Mouse (Mus musculus) limb, embryonic 14.5 days (tissue): ENCODE results near the gene Avil. TPM values are rescaled to one million over a fixed set of nuclear protein-coding genes. Genes with fewer than 3 reads are reported as not detected.

Source experiments
- ATAC-seq: fragments of 200-750 bp; cut with Nextera tagmentation; 2 replicates; pipeline ENCODE4 v1.8.0; 2017; ENCODE audit warnings: low read depth, moderate number of reproducible peaks, moderate TSS enrichment; ENCODE audit not compliant: low FRiP score
- DNase-seq: peaks from one replicate; pipeline ENCODE4 v3.0.0-alpha.2; 2015; ENCODE audit warnings: low spot score
- H3K27ac ChIP-seq: fragments of 300-500 bp; sonication (generic); replicated peaks from 2 replicates; pipeline ENCODE4 v1.5.1; 2014; ENCODE audit warnings: low read depth, mild to moderate bottlenecking, low read length, moderate library complexity, mixed read lengths
- H3K27me3 ChIP-seq: fragments of 300-500 bp; sonication (generic); 2 replicates; pipeline ENCODE4 v1.6.1; 2014; ENCODE audit warnings: low read length, mixed read lengths; ENCODE audit not compliant: control insufficient read depth, insufficient read depth
- H3K36me3 ChIP-seq: fragments of 300-500 bp; sonication (generic); 2 replicates; pipeline ENCODE4 v1.6.1; 2014; ENCODE audit warnings: mild to moderate bottlenecking, low read length, moderate library complexity, mixed read lengths; ENCODE audit not compliant: control insufficient read depth, insufficient read depth
- H3K4me1 ChIP-seq: fragments of 300-500 bp; sonication (generic); 2 replicates; pipeline ENCODE4 v1.6.1; 2014; ENCODE audit warnings: antibody characterized with exemption, low read length, mixed read lengths; ENCODE audit not compliant: control insufficient read depth, insufficient read depth
- H3K4me2 ChIP-seq: fragments of 300-500 bp; sonication (generic); replicated peaks from 2 replicates; pipeline ENCODE4 v1.6.1; 2014; ENCODE audit warnings: low read depth, mild to moderate bottlenecking, low read length, moderate library complexity; ENCODE audit not compliant: severe bottlenecking
- H3K4me3 ChIP-seq: fragments of 300-500 bp; sonication (generic); replicated peaks from 2 replicates; pipeline ENCODE4 v1.5.1; 2014; ENCODE audit warnings: low read length
- H3K9ac ChIP-seq: fragments of 300-500 bp; sonication (generic); 2 replicates; pipeline ENCODE4 v1.6.1; 2014; ENCODE audit warnings: mild to moderate bottlenecking, low read depth, low read length, moderate library complexity; ENCODE audit not compliant: severe bottlenecking
- H3K9me3 ChIP-seq: fragments of 300-500 bp; sonication (generic); 2 replicates; pipeline ENCODE4 v1.6.1; 2016; ENCODE audit warnings: low read length; ENCODE audit not compliant: control insufficient read depth
- POLR2A ChIP-seq: fragments of 200-500 bp; IDR thresholded peaks from 2 replicates; pipeline ENCODE4 v1.8.0; 2012; ENCODE audit warnings: inconsistent platforms, mild to moderate bottlenecking, moderate library complexity, borderline replicate concordance; ENCODE audit not compliant: insufficient read depth, insufficient read length; ENCODE audit errors: extremely low read depth
- WGBS: fragments of 180-500 bp; shearing (Covaris S2); extraction: QIAGEN DNeasy Blood & Tissue Kit; methylation state at CpG from one replicate; pipeline ENCODE4 v1.1.7; 2014; 5-methylcytosine and 5-hydroxymethylcytosine counted together
- polyA plus RNA-seq, 2 experiments: library from polyadenylated mRNA; depleted of rRNA in 1 of 2; stranded (reverse) in 1 of 2; unstranded in 1 of 2; fragments of >200 nt; fragmentation: Nextera tagmentation in 1 of 2; extraction: Ambion mirVana in 1 of 2; gene quantifications; 2 replicates each; pipeline versions ENCODE4 v1.2.1 to v1.2.3; 2012 to 2014

The Avil gene
- polyA plus RNA-seq, 2 experiments, result 0.28 to 0.45 TPM

DNA sequence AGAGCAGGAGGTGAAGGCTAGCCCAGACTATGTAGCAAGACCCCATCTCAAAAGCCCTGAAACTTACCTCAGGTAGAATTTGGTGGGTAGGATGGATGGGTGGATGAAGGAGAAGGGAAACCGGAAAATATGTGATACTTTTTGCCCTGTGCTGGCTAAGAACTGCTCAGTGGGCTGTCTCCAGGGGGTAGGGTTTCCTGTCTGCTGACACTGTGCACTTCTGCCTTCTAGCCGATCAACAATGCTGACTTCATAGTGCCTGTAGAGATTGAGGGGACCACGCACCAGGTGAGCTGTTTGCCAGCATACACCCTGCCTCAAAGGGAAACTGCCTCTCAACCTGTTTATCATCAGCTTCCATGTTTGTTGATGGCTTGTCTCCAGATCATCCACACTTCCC is 6.9 kb upstream of the Avil start:
- Histone ChIP-seq H3K9me3 (no peaks in the 10 kb centered on the region), H3K36me3 (peaks cover 69% of the 10 kb centered on the region), H3K27ac (no peak overlapping the region), H3K9ac (no peak overlapping the region), H3K4me2 (no peak overlapping the region), H3K4me3 (no peak overlapping the region), H3K4me1 (peaks cover 11% of the 10 kb centered on the region), H3K27me3 (no peaks in the 10 kb centered on the region)
- no peak for TF ChIP-seq POLR2A
- WGBS, result 77% methylated on average over 3 of the region's 3 CpGs
- no peak for DNase-seq
- no peak for ATAC-seq

DNA sequence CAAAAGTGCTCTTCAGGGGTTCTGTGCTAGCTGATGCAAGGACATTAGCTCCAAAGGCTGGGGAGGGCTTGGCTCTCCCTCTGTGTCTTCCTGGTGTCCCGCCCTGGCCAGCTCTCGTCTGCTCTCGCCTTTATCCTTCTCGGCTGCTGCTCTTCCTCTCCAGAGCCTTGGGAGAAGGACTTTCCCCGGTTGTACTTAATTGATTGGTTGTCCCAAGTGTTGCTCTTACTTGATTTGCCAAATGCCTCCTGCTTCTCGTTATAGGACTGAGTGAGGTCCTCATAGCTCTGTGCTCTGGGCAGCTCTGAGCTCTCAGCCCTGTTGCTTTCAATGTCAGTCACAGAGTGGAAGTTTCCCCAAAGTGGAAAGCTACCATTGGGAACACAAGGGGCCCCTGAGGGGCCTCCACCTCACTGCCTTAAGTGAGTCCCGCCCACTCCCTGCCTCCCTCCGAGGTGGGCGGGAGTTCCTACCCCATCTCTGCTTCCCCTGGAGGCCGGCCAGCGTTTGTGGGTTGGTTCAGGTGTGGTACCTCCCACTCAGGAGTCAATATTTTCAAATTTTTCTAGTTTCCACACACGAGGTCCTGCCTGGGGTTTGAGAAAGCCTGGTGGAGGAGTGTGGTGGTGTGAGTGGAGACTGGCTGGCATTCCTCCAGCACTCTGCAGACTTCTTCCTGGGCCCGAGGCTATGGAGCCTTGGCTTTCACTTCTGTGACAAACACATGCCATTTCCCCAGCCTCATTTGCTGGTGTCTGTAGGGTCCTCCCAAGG is 3.0 kb upstream of the Avil start:
- no peak overlapping the region for H3K27ac ChIP-seq
- H3K4me1 ChIP-seq, result no peaks in the 10 kb centered on the region
- DNase-seq (no peak), ATAC-seq (no peak)
- no peak overlapping the region for H3K4me3 ChIP-seq
- no peak for TF ChIP-seq POLR2A
- WGBS, result 57% methylated on average over 12 of the region's 13 CpGs
- H3K27me3 ChIP-seq, result no peaks in the 10 kb centered on the region
- no peaks in the 10 kb centered on the region for H3K9me3 ChIP-seq
- peaks cover 73% of the 10 kb centered on the region for H3K36me3 ChIP-seq
- no peak overlapping the region for H3K4me2 ChIP-seq
- no peak overlapping the region for H3K9ac ChIP-seq

DNA sequence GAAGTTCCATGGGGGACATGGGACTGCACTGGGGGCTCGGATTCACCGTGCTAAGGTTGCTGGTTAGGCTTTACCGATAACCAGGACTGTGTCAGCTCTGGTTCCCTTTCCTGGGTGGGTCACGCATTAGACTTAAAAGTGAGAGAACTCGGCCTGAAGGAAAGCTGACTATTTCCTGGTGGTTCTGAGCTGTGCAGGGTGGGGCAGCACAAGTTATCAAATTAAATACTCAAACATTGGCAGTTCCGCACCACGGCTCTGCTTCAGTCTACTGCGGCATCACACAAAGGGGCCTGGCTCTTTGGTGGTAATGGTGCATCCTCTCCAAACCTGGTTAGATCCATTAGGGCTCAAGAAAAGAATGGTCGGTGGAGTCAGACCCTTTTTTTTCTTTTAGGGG is 788 bp downstream of the Avil start:
- no peak for ATAC-seq
- H3K27ac ChIP-seq, result no peak overlapping the region

DNA sequence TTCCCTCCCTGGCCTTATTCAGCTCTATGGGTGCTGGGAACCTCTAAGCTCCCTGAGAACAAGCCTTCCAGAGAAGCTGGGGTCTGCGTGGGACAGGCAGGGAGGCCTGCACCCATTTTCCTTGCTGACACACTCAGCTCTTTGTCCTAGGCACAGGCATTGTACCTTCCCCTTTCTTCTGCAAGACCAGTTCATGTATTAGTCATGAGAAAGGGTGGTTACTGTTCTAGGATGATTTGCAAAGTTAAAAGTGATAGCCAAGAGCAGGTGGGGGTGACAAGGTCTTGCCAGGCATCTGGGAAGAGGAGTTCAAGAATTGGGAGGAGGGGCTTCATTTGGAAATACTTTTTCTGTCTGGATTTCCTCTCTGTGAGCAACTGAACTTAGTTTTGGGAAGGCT is 1.5 kb downstream of the Avil start:
- WGBS, result 100% methylated on average over 1 of the region's 1 CpGs
- H3K36me3 ChIP-seq, result peaks cover 35% of the 10 kb centered on the region
- no peak for TF ChIP-seq POLR2A
- H3K9ac ChIP-seq, result no peak overlapping the region
- no peaks in the 10 kb centered on the region for H3K27me3 ChIP-seq
- ATAC-seq (no peak), DNase-seq (no peak)
- no peaks in the 10 kb centered on the region for H3K4me1 ChIP-seq
- H3K27ac ChIP-seq, result no peak overlapping the region
- H3K4me3 ChIP-seq, result no peak overlapping the region
- H3K4me2 ChIP-seq, result no peak overlapping the region
- H3K9me3 ChIP-seq, result no peaks in the 10 kb centered on the region

More for the DNA sequence above, 788 bp downstream of the Avil start:
- WGBS, result 83% methylated on average over 9 of the region's 9 CpGs
- DNase-seq, result no peak
- Histone ChIP-seq H3K9me3 (no peaks in the 10 kb centered on the region), H3K4me1 (no peaks in the 10 kb centered on the region), H3K36me3 (peaks cover 35% of the 10 kb centered on the region), H3K27me3 (no peaks in the 10 kb centered on the region), H3K4me3 (no peak overlapping the region), H3K4me2 (no peak overlapping the region), H3K9ac (no peak overlapping the region)
- no peak for TF ChIP-seq POLR2A

DNA sequence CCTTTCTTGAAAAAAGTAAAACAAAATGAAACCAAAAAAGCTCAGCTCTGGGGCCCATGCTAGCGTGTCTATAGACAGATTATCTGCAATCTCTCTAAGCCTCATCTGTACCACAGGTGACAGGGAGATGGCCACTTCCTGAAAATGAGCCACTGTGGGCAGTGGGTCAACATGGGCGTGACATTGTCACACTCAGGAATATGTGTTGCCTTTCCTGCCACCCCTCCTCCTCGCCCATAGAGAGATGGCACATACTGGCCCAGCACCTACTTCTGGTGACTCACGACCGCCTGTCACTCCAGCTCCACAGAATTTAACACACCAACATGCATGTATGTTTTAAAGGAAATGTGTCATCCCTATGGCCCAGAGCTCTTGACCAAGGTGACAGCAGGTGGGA is 2.3 kb downstream of the Avil start:
- Histone ChIP-seq H3K27ac (no peak overlapping the region), H3K27me3 (no peaks in the 10 kb centered on the region), H3K36me3 (peaks cover 28% of the 10 kb centered on the region), H3K4me3 (no peak overlapping the region), H3K9ac (no peak overlapping the region), H3K4me1 (no peaks in the 10 kb centered on the region), H3K9me3 (no peaks in the 10 kb centered on the region), H3K4me2 (no peak overlapping the region)
- WGBS, result 85% methylated on average over 5 of the region's 5 CpGs
- no peak for TF ChIP-seq POLR2A
- no peak for DNase-seq
- no peak for ATAC-seq
